In genomic region chr1:138970053-138970452, GRCm38 (mm10) we compare ENCODE assay signal across 16 mouse cellular contexts. TPM values are rescaled to one million over a fixed set of nuclear protein-coding genes. Genes with fewer than 3 reads are reported as not detected.
DNase-seq lines count a peak whose midpoint lies in the region; ATAC-seq and TF ChIP-seq lines count a peak whose summit lies in the region.
"Had no signal": no experiment of that assay in that cellular context is flagged by ENCODE, and none has a peak within 500 bp of the region (broad histone marks: within the 10 kb centered on the region; RNA-seq: fewer than 3 reads in every experiment).

No protein-coding gene starts in this region.

- intact Hi-C loops in gastrocnemius, adult 2 months (cut with DNase I) = no loop called here

- H3K4me1 ChIP-seq in intestine, embryonic 14.5 days (replicated peaks; ENCODE audit: control insufficient read depth, insufficient read depth, low read length) = no peaks in the 10 kb centered on the region; the same call in 1 of the 2 replicates
- H3K4me1 ChIP-seq in intestine, embryonic 16.5 days (ENCODE audit: control insufficient read depth, insufficient read depth, low read length) = peaks cover 16% of the 10 kb centered on the region

- TF ChIP-seq CTCF in gastrocnemius, adult 2 months (IDR thresholded peaks at IDR 0.05) = no peak

- H3K4me2 ChIP-seq in intestine, embryonic 14.5 days (ENCODE audit: low read length) = no peak overlapping the region
- H3K4me2 ChIP-seq in intestine, embryonic 16.5 days (ENCODE audit: low read depth, low read length) = no peak overlapping the region
- H3K4me2 ChIP-seq: limb, embryonic 12.5 days; midbrain, embryonic 13.5 days had no signal

- H3K27me3 ChIP-seq in intestine, embryonic 14.5 days (replicated peaks; ENCODE audit: control insufficient read depth, insufficient read depth, low read length) = no peaks in the 10 kb centered on the region
- no peaks in the 10 kb centered on the region for H3K27me3 ChIP-seq in intestine, embryonic 16.5 days (replicated peaks; ENCODE audit: control insufficient read depth, insufficient read depth, low read length)
- H3K27me3 ChIP-seq: CH12.LX; limb, embryonic 12.5 days; midbrain, embryonic 13.5 days had no signal

- no peak for ATAC-seq in intestine, embryonic 14.5 days (replicated peaks; ENCODE audit: low FRiP score, low TSS enrichment, low read depth)
- ATAC-seq in intestine, embryonic 16.5 days = no peak
- ATAC-seq: midbrain, embryonic 13.5 days had no signal

- DNase-seq in gastrocnemius, adult 2 months = no peak
- DNase-seq in gastrocnemius, postnatal 25 days = no peak
- peak; percentile 39 for DNase-seq in intestine, embryonic 14.5 days (ENCODE audit: low spot score)
- DNase-seq in right cerebral cortex, adult 2 months (ENCODE audit: low spot score in 2 of 2) = peak; percentile 44 to 54
- no peak for DNase-seq in right cerebral cortex, postnatal 4 days
- no peak for DNase-seq in thymus, postnatal 36 days
- DNase-seq: adrenal gland, adult 2 months; cerebellum, postnatal 10 days; kidney, adult 9 months; thymus, postnatal 25 days had no signal

- peaks cover 6% of the 10 kb centered on the region; the same call in 1 of the 2 replicates for H3K36me3 ChIP-seq in intestine, embryonic 14.5 days (ENCODE audit: control insufficient read depth, insufficient read depth, low read length)
- H3K36me3 ChIP-seq in intestine, embryonic 16.5 days (ENCODE audit: control insufficient read depth, insufficient read depth, low read length) = no peaks in the 10 kb centered on the region
- H3K36me3 ChIP-seq: limb, embryonic 12.5 days had no signal

- H3K4me3 ChIP-seq in gastrocnemius, adult 2 months = peak overlapping the region; percentile 35
- H3K4me3 ChIP-seq in intestine, embryonic 14.5 days (ENCODE audit: low read depth, low read length) = no peak overlapping the region
- no peak overlapping the region for H3K4me3 ChIP-seq in intestine, embryonic 16.5 days (ENCODE audit: low read length)
- H3K4me3 ChIP-seq: forebrain, embryonic 10.5 days; limb, embryonic 12.5 days; midbrain, embryonic 13.5 days had no signal

- H3K9ac ChIP-seq in intestine, embryonic 14.5 days (ENCODE audit: low read length) = no peak overlapping the region
- no peak overlapping the region for H3K9ac ChIP-seq in intestine, embryonic 16.5 days (ENCODE audit: low read depth, low read length)
- H3K9ac ChIP-seq: limb, embryonic 12.5 days; liver, embryonic 14.5 days; midbrain, embryonic 13.5 days had no signal

- 74% methylated on average over 4 of the region's 4 CpGs for WGBS in intestine, embryonic 14.5 days
- 78% methylated on average over 4 of the region's 4 CpGs for WGBS in intestine, embryonic 16.5 days

- no peaks in the 10 kb centered on the region for H3K9me3 ChIP-seq in intestine, embryonic 14.5 days (ENCODE audit: control insufficient read depth, low read length)
- H3K9me3 ChIP-seq in intestine, embryonic 16.5 days (ENCODE audit: control insufficient read depth, low read length) = no peaks in the 10 kb centered on the region
- H3K9me3 ChIP-seq: forebrain, embryonic 10.5 days; limb, embryonic 12.5 days; midbrain, embryonic 13.5 days had no signal

- peak overlapping the region; percentile 65 for H3K27ac ChIP-seq in gastrocnemius, adult 2 months
- no peak overlapping the region for H3K27ac ChIP-seq in intestine, embryonic 14.5 days (ENCODE audit: low read depth)
- no peak overlapping the region for H3K27ac ChIP-seq in intestine, embryonic 16.5 days (ENCODE audit: low read length)
- H3K27ac ChIP-seq: forebrain, embryonic 10.5 days; limb, embryonic 12.5 days; liver, embryonic 14.5 days; midbrain, embryonic 13.5 days had no signal

RNA-seq across cellular contexts. Expression of gene Dennd1b, which starts 6.8 kb away (rescaled TPM):
- total RNA-seq in gastrocnemius, adult 2 months (2021) = 10 to 100 TPM; 20.4 to 22.8 TPM
- 10 to 100 TPM; 16.3 to 17.3 TPM for total RNA-seq in gastrocnemius, postnatal 25 days (2021)
- 10.2 and 11.6 TPM in 2 replicates for polyA plus RNA-seq in intestine, embryonic 14.5 days (2014; fragmentation: Nextera tagmentation; extraction: Ambion mirVana)
- polyA plus RNA-seq in intestine, embryonic 16.5 days (2015; fragmentation: Nextera tagmentation; extraction: Ambion mirVana) = 5.3 and 6.6 TPM in 2 replicates

Comparison
In these comparisons a context has a peak if more than half of its experiments do, and no peak if none do; other contexts are left out.
1. DNase-seq: peak in intestine, embryonic 14.5 days (single experiment) and right cerebral cortex, adult 2 months (2 of 2); none in gastrocnemius, adult 2 months (single experiment), gastrocnemius, postnatal 25 days (single experiment), right cerebral cortex, postnatal 4 days (single experiment) and thymus, postnatal 36 days (0 of 2).